Mouse (Mus musculus) cortical plate, adult 2 months (tissue): ENCODE data around the gene Atp6v0d1.

Source experiments
- CTCF ChIP-seq: fragments of 200-500 bp; IDR thresholded peaks from 2 replicates; pipeline ENCODE4 v1.5.1; 2011; ENCODE audit warnings: mild to moderate bottlenecking, control low read depth, low read length; ENCODE audit not compliant: insufficient read depth; ENCODE audit errors: extremely low read depth
- POLR2A ChIP-seq: fragments of 200-500 bp; IDR thresholded peaks from 2 replicates; pipeline ENCODE4 v1.6.1; 2011; ENCODE audit warnings: mild to moderate bottlenecking, low read length, control low read depth; ENCODE audit not compliant: insufficient read depth; ENCODE audit errors: extremely low read depth

GRCm38 (mm10) chr8:105566703-105567595, 1.1 kb upstream of the Atp6v0d1 start:
- TF ChIP-seq POLR2A (no peak), CTCF (no peak)
